Mouse (Mus musculus) erythroblast, embryonic 14.5 days (primary cell): ENCODE measurements around the gene Ctu1.

Experiments
- GATA1 ChIP-seq: IDR thresholded peaks from 2 replicates; pipeline ENCODE4 v1.6.1; 2012; ENCODE audit warnings: low read length, inconsistent platforms, mixed read lengths
- TAL1 ChIP-seq: IDR thresholded peaks from 3 replicates; pipeline ENCODE4 v1.6.1; 2012; ENCODE audit warnings: low read length, inconsistent platforms, mixed read lengths

DNA sequence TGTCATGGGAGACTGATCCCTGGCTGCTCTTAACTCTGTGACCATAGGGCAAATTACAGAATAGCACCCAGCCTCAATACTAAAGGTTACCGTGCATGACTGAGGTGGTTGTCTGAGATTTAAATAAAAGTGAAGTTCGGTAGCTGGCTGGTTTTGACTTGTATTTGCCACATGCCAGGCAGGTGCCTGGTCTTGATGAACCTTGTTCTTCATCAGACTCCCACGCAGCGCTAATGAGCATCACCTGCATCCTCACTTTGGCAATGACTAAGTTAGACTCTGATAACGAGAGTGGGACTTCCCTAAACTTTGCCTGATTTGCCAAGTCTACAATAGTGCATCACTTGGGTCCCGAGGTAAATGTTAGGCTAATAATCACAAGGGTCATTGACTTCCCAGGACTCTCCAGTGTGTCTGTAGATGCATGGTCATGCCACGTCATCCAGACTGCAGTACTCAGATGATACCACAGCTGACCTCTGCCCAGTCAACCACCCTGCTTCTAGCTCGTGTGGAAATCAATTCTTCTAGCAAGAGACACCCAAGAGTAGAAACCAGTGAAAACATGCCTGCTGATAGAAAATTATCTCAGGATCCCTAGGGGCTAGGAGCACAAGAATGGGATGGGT, 45.9 kb upstream of the Ctu1 start:
- TF ChIP-seq GATA1 = no peak
- TF ChIP-seq TAL1 = no peak
